Mouse (Mus musculus): Measurements from ENCODE around the gene Nat8f3. TPM values are rescaled to one million over a fixed set of nuclear protein-coding genes. Genes with fewer than 3 reads are reported as not detected.
"Not testable (repeated sequence)": the region's sequence is repeated elsewhere in the genome, so short reads cannot be mapped to it uniquely, and the experiment has no call there.

The Nat8f3 gene
- polyA plus RNA-seq (2015; fragmentation: Nextera tagmentation; extraction: Ambion mirVana) = 0.33 and 0.34 TPM in 2 replicates

DNA sequence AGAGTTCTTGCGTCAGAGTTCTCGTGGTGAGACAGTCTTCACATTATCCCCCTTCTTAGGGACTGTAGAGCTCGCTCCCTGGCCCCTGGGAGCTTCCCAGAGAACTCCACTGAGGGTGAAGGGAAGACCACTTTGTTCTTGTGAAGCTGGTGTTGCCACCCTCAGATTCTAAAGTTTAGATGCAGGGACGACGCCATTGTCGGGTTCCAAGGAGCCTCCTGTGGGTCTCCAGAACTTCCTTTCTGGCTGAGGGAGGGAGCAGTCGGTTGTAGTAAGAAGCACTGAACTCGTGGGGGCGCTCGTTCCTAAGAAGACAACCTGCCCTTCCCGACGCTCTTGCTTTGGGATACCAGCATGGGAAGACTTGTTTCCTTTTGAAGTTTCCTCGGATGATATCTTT lies at the start of gene Nat8f3:
TSS of gene Nat8f3 (minus strand) at position 223 of the 400 bp plus-strand sequence.
- not testable (repeated sequence) for H3K4me3 ChIP-seq; H3K27me3 ChIP-seq; ATAC-seq (ENCODE audit: low FRiP score, low read depth); H3K9me3 ChIP-seq; H3K36me3 ChIP-seq; H3K4me1 ChIP-seq (replicated peaks); H3K9ac ChIP-seq; H3K27ac ChIP-seq (replicated peaks); H3K4me2 ChIP-seq
- 64% methylated on average over 13 of the region's 13 CpGs for WGBS

- Histone ChIP-seq H3K4me2 (no peak overlapping the region), H3K4me3 (no peak overlapping the region), H3K4me1 (replicated peaks) (no peaks in the 10 kb centered on the region), H3K9ac (no peak overlapping the region), H3K9me3 (no peaks in the 10 kb centered on the region), H3K27ac (replicated peaks) (no peak overlapping the region), H3K27me3 (no peaks in the 10 kb centered on the region), H3K36me3 (no peaks in the 10 kb centered on the region)
- WGBS = 88% methylated on average over 2 of the region's 2 CpGs
- no peak for ATAC-seq (ENCODE audit: low FRiP score, low read depth)
These were observed 47.8 kb upstream of the Nat8f3 start for GRCm38 (mm10) chr6:85813339-85813738.

DNA sequence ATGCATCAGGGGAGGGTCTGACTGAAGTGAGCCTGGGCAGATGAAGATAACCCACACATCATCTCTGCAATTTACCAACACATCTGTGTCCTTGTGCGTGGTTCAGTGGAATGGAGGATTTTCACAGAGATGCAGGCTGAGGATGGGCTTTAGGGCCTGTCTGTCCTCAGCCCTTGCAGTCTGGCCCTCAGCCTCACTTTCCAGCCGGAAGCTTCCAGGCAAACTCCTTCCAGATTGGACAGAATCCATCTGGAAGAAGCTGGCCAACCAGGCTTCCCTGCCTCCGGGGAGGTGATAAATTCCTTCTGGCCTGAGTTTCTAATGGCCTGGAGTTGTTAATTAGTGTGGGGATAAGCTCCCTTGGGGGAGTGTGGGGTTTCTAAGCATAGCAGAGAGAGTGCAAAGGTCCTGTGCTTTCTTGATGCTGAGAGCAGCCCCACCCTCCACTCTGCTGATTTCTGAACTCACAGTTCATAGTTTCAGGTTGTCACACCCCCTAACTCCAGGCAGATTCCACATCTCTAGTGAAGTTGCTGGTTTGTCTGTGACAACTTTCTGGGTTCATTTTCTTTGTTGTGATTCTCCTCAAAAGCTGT lies 45.5 kb upstream of the Nat8f3 start:
- H3K4me3 ChIP-seq; H3K27me3 ChIP-seq; H3K4me1 ChIP-seq (replicated peaks); H3K4me2 ChIP-seq; ATAC-seq (ENCODE audit: low FRiP score, low read depth); H3K27ac ChIP-seq (replicated peaks); H3K36me3 ChIP-seq; H3K9me3 ChIP-seq; H3K9ac ChIP-seq: not testable (repeated sequence)
- 73% methylated on average over 3 of the region's 3 CpGs for WGBS

DNA sequence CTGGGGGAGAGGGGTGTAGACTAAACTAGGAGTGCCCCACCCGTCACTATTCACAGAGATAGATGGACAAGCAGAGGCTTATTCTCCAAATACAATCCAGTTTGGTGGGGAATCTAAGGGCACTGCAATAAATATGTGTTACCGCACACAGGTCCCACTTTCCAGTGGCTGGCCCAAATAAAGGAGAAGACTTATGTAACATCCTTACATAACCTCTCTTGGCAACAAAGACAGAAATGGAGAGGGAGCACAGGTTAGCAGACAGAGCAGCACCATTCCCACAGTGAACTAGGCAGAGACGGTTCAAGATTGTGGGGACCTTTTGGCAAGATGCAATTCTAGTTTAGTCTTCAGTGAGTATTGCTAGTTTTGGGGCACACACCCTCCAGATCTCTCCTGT lies 45.0 kb upstream of the Nat8f3 start:
- H3K27me3 ChIP-seq; H3K27ac ChIP-seq (replicated peaks); H3K4me1 ChIP-seq (replicated peaks); H3K9me3 ChIP-seq; H3K36me3 ChIP-seq; H3K4me3 ChIP-seq; H3K9ac ChIP-seq; ATAC-seq (ENCODE audit: low FRiP score, low read depth); H3K4me2 ChIP-seq: not testable (repeated sequence)
- 97% methylated on average over 3 of the region's 3 CpGs for WGBS

DNA sequence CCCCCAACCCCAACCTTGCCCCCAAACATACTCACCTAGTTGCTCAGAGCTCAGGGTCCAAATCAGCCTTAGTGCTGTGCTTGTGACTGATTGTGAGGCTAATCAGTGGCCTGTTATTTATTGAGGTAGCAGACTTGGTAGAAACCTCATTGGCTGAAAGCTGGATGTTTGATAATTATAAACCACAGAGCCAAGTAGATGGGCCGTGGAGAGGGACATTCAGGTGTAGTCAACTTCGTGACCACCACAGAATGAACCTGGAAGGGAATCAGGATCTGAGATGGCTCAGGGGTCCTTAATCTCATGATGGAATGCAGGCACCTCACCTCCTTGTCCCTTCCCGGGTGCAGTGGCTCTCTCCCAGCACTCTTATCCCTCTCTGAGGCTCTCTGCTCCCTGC lies 44.2 kb upstream of the Nat8f3 start:
- not testable (repeated sequence) for H3K9me3 ChIP-seq, H3K36me3 ChIP-seq
- WGBS = 87% methylated on average over 3 of the region's 3 CpGs

GRCm38 (mm10) chr6:85803180-85803579 lies 37.6 kb upstream of the Nat8f3 start:
- H3K4me1 ChIP-seq (replicated peaks); H3K4me2 ChIP-seq; H3K9me3 ChIP-seq; H3K27ac ChIP-seq (replicated peaks); H3K9ac ChIP-seq; H3K36me3 ChIP-seq; H3K27me3 ChIP-seq; H3K4me3 ChIP-seq; ATAC-seq (ENCODE audit: low FRiP score, low read depth): not testable (repeated sequence)
- 76% methylated on average over 5 of the region's 5 CpGs for WGBS

More for the DNA sequence above, 44.2 kb upstream of the Nat8f3 start:
- not testable (repeated sequence) for H3K27me3 ChIP-seq; H3K27ac ChIP-seq (replicated peaks); ATAC-seq (ENCODE audit: low FRiP score, low read depth); H3K4me1 ChIP-seq (replicated peaks); H3K9ac ChIP-seq; H3K4me2 ChIP-seq; H3K4me3 ChIP-seq

DNA sequence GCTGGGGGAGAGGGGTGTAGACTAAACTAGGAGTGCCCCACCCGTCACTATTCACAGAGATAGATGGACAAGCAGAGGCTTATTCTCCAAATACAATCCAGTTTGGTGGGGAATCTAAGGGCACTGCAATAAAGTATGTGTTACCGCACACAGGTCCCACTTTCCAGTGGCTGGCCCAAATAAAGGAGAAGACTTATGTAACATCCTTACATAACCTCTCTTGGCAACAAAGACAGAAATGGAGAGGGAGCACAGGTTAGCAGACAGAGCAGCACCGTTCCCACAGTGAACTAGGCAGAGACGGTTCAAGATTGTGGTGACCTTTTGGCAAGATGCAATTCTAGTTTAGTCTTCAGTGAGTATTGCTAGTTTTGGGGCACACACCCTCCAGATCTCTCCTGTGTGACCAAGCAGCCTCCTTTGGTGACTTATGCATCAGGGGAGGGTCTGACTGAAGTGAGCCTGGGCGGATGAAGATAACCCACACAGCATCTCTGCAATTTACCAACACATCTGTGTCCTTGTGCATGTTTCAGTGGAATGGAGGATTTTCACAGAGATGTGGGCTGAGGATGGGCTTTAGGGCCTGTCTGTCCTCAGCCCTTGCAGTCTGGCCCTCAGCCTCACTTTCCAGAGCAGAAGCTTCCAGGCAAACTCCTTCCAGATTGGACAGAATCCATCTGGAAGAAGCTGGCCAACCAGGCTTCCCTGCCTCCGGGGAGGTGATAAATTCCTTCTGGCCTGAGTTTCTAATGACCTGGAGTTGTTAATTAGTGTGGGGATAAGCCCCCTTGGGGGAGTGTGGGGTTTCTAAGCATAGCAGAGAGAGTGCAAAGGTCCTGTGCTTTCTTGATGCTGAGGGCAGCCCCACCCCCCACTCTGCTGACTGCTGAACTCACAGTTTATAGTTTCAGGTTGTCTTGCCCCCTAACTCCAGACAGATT lies 2.2 kb downstream of the Nat8f3 start:
- not testable (repeated sequence) for H3K27me3 ChIP-seq; H3K27ac ChIP-seq (replicated peaks); H3K9me3 ChIP-seq; H3K36me3 ChIP-seq; H3K4me1 ChIP-seq (replicated peaks); ATAC-seq (ENCODE audit: low FRiP score, low read depth); H3K4me2 ChIP-seq; H3K9ac ChIP-seq; H3K4me3 ChIP-seq
- 89% methylated on average over 6 of the region's 6 CpGs for WGBS

DNA sequence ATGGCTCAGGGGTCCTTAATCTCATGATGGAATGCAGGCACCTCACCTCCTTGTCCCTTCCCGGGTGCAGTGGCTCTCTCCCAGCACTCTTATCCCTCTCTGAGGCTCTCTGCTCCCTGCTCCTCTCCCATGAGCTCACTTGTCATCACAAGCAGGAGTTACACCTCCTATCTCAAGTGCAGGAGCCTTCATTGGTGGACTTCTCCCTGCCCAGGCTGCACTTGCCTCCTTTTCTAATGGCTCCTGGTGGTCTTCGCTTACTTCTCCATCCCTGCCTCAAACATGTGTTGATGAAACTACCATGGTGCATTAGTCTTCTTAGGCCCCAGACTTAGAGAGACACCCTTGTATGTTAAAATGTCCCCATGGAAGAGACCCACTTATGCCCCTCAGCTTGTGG lies 2.9 kb downstream of the Nat8f3 start:
- H3K4me1 ChIP-seq (replicated peaks); H3K9me3 ChIP-seq; H3K4me2 ChIP-seq; H3K27ac ChIP-seq (replicated peaks); H3K36me3 ChIP-seq; H3K9ac ChIP-seq; ATAC-seq (ENCODE audit: low FRiP score, low read depth); H3K27me3 ChIP-seq; H3K4me3 ChIP-seq: not testable (repeated sequence)
- 89% methylated on average over 1 of the region's 2 CpGs for WGBS

- not testable (repeated sequence) for H3K4me3 ChIP-seq
These were observed 9.8 kb downstream of the Nat8f3 start for GRCm38 (mm10) chr6:85755705-85756249.

DNA sequence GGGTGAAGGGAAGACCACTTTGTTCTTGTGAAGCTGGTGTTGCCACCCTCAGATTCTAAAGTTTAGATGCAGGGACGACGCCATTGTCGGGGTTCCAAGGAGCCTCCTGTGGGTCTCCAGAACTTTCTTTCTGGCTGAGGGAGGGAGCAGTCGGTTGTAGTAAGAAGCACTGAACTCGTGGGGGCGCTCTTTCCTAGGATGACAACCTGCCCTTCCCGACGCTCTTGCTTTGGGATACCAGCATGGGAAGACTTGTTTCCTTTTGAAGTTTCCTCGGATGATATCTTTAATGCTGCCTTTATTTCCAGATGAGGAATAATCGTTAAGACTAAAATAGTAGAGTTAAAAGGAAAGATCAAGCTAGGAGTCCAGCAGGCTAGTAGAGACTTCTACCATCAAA lies 52.4 kb downstream of the Nat8f3 start, which contains the start of gene Nat8f7:
TSS of gene Nat8f7 (minus strand) at position 101 of the 400 bp plus-strand sequence.
- not testable (repeated sequence) for H3K4me1 ChIP-seq (replicated peaks); H3K36me3 ChIP-seq; H3K4me2 ChIP-seq; H3K9ac ChIP-seq; H3K27me3 ChIP-seq; H3K4me3 ChIP-seq; ATAC-seq (ENCODE audit: low FRiP score, low read depth); H3K27ac ChIP-seq (replicated peaks); H3K9me3 ChIP-seq
- 90% methylated on average over 10 of the region's 10 CpGs for WGBS

More at GRCm38 (mm10) chr6:85755705-85756249, 9.8 kb downstream of the Nat8f3 start:
- not testable (repeated sequence) for H3K9ac ChIP-seq; H3K36me3 ChIP-seq; H3K9me3 ChIP-seq; H3K27me3 ChIP-seq; H3K4me2 ChIP-seq; ATAC-seq (ENCODE audit: low FRiP score, low read depth); H3K27ac ChIP-seq (replicated peaks); H3K4me1 ChIP-seq (replicated peaks)
- WGBS = 86% methylated on average over 4 of the region's 6 CpGs

- 88% methylated on average over 1 of the region's 1 CpGs for WGBS
- H3K9me3 ChIP-seq; H3K4me3 ChIP-seq; H3K27ac ChIP-seq (replicated peaks); H3K9ac ChIP-seq; H3K36me3 ChIP-seq; H3K4me2 ChIP-seq; H3K27me3 ChIP-seq; H3K4me1 ChIP-seq (replicated peaks); ATAC-seq (ENCODE audit: low FRiP score, low read depth): not testable (repeated sequence)
These were observed 55.9 kb downstream of the Nat8f3 start for GRCm38 (mm10) chr6:85709607-85710006.

DNA sequence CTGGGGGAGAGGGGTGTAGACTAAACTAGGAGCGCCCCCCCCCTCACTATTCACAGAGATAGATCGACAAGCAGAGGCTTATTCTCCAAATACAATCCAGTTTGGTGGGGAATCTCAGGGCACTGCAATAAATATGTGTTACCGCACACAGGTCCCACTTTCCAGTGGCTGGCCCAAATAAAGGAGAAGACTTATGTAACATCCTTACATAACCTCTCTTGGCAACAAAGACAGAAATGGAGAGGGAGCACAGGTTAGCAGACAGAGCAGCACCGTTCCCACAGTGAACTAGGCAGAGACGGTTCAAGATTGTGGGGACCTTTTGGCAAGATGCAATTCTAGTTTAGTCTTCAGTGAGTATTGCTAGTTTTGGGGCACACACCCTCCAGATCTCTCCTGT lies 56.3 kb downstream of the Nat8f3 start:
- not testable (repeated sequence) for H3K9me3 ChIP-seq; H3K27me3 ChIP-seq; H3K36me3 ChIP-seq; H3K4me3 ChIP-seq; H3K4me1 ChIP-seq (replicated peaks); H3K9ac ChIP-seq; H3K4me2 ChIP-seq; H3K27ac ChIP-seq (replicated peaks); ATAC-seq (ENCODE audit: low FRiP score, low read depth)
- 91% methylated on average over 5 of the region's 5 CpGs for WGBS

Measured in hindbrain, embryonic 15.5 days (tissue).